Mouse (Mus musculus) brain, embryonic 18.5 days (tissue): ENCODE results near the gene Ryr2.

Experiments used
- DNase-seq: peaks from one replicate; pipeline ENCODE4 v3.0.0-alpha.2; 2012; ENCODE audit warnings: low read depth, low spot score

The Ryr2 gene

DNA sequence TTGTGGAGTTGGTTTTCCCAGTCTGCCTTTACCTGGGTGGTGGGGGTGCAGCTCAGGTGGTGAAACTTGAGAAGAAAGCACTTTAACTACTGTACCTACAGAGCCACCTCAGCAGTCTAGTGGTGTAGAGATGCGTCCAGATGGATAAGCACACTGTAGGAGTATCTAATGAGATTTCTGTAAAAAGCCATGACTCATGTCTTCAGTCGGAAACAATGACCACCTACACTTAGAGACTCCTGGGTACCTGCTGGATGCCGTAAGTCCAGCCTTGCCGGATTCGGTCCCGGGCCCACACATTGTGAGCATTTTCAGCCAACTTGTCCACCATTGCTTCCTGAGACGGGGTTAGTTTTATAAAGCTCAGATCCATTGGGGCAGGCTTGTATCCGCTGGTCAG lies 334.6 kb downstream of the Ryr2 start:
- DNase-seq: no peak

DNA sequence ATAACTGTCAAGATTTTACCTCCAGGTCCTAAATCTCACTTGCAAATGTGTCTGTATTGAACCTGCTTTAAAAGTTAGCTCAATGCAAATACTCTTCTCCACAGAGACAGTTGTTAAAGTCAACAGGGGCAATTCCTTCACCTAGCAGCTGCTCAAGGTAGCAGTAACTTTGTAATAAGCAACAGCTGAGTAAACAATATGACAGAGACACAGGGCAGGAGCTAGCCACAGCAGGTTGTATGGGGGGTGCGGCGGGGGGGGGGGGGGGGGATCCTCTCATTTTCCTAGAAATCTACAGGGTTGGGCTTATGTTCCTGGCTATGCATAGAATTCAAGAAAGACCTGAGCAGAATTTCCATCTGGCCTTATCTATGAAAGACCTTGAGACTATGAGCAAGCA lies 339.8 kb downstream of the Ryr2 start:
- DNase-seq: no peak

DNA sequence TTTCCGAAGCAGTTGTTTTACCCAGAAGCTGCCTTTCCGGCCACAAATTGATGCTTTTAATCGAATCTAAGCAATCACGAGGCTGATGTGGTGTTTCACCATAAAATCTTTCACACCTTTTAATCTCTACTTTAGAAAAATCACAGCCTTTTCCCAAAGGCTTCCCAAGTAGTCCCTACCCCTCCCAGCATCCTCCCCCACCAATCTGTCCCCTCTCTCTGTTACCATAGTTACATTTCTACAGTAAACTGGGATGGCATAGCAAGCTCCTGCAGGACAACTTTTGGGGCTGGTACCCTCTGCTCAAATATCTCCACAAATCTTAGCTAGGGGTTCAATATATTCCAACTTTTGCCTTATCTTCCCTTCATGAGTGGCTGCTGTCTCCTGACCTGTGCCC lies 342.8 kb downstream of the Ryr2 start:
- no peak for DNase-seq

DNA sequence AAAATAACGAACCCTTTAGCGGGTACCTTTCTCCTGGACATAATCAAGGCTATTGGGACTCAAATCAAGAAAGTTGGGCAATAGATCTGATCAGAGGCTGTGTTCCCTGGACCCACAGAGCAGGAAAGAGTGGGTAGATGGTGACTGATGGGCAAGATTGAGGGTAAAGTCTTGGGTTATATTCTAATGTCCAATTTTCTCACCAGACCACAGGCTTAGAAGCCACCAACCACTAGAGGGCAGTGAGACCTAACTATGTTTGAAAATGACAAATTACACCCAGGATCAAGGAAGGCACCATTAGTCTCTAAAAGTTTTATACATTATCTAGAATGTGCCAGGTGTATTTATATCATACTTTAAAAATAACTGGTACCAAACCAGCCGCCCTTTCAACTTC lies 343.6 kb downstream of the Ryr2 start:
- DNase-seq: no peak

DNA sequence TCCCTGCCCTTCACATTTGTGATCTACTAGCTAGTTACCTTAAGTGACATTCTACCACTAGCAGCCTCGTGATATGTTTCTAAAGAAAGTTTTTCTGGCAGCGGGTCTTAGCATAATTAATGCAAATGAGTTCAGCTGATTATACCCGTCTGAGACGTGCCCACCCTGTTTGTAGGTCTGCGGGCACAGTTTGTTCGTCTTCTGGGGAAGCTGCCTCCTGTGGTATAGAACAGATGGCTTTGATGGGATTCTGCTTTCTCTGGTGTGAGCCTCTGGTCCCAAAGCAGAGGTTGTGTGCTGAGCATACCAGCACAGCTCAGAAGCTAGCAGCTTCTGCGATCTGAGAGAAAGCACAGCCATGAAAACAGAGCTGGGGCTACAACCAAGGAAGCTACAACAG lies 348.9 kb downstream of the Ryr2 start:
- DNase-seq: peak; percentile 18

DNA sequence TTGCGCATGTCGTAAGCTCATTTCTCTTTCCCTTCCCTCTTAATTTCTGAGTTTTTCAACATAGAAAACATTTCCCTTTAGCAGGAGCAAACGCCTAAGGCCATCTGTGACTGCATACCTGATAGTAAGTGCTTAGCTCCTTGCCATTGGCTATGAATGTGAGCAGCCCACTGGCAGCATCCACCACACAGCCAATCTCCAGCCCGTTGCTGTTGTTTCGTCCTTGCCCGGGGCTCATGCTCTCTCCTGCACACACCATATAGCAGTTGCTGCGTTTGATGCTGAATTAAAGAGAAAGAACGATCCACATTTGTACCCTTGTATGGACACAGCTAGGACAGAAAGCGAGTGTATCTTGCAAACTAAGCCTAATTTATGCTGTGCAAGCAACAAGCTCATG lies 361.3 kb downstream of the Ryr2 start:
- DNase-seq: no peak

DNA sequence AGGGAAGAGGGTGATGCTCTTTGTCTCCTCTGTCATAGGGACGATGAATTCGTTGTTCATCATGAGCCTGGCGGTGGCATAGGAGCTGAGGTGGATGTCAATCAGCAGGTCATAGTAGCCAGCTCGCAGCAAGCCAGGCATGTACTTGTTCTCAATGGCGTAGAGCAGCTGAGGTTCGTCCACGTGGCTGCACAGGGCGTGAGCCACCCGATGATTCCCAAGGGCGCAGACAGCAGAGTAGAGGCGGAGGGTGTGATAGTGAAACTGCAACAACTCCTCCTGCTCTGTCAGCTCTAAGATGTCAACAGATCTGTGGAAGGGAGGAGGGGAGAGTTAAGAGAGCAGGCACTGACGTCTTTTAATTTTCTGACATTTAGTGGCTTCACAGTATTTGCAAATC lies 368.5 kb downstream of the Ryr2 start:
- DNase-seq: no peak

DNA sequence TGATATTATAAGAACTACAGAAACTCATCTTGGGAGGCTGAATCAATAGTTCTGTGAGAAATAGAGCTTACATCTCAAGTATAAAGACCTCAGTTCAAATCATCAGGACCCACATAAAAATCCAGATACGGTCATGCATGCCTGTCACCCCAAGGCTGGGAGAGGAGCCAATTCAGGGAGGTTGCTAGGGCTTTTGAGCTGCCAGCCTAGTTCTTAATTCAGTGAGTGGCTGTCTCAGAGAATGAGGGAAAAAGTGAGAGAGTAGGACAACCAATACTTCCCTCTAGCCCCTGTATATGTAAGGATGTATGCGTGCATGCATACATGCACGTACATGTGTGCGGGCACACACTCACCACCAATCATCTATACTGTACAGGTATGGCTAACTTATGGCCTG lies 390.5 kb downstream of the Ryr2 start:
- DNase-seq: no peak

DNA sequence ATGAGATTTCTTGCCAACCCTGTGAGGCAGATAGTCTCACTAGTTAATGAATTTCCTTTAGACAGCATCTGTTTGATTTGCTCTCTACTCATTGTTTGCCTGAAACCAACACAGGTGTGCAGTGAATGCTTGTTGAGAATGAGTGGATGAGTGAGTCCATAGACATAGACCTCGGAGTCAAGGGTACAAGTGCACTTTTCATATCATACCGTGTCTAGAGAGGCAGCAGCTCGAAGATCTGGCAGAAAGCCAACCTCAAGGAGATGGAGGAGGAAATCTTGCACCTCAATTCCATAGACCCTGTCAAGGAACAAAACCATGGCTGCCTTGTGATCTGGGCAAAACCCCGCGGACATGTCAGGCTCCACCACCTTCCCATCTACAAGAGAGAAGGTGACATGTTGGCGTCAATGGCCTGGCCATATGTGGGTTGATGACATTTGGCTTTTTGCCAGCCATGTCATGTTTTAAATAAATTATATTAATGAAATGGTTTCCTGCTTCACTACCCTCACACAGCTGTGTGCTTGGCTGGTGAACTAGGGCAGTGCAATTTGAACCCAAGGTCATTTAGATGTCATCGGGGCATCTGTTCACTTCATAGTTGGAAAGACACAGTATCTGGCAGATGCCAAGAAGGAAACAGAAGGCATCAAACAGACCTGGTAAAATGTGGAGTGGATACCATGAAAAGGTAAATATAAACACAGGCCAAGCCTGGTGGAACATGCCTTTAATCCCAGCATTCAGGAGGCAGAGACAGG lies 396.9 kb downstream of the Ryr2 start:
- DNase-seq: no peak

DNA sequence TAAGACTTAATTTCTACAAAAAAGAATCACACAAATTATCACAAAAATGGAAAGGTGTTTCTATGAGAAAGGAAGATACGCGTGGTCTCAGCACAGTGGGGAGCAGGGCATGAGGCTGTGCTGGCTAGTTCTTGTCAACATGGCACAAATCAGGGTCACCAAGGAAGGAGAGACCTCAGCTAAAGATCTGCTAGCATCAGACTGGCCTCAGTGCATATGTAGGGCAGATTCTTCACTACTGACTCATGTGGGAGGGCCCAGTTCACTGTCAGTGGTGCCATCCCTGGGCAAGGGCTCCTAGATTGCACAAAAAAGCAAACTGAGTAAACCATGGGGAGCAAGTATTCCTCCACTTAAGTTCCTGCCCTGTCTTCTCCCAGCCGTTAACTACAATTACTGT lies 405.0 kb downstream of the Ryr2 start:
- DNase-seq: no peak

DNA sequence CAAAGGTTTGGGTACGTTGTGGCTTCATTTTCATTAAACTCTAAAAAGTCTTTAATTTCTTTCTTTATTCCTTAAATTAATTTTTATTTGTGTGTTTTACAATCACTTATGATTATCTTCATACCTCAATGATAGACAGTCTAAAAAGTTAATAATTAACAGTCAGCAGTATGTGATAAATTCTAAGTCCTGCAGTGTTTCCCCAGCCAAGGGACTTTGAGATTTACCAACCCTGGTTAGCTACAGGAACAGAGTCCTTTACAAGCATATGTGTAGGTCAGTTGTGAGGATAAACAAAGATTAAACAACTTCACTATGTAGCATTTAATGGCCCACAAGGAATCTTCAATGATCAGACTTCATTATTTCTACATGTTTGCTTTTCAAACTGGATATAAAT lies 410.2 kb downstream of the Ryr2 start:
- no peak for DNase-seq

DNA sequence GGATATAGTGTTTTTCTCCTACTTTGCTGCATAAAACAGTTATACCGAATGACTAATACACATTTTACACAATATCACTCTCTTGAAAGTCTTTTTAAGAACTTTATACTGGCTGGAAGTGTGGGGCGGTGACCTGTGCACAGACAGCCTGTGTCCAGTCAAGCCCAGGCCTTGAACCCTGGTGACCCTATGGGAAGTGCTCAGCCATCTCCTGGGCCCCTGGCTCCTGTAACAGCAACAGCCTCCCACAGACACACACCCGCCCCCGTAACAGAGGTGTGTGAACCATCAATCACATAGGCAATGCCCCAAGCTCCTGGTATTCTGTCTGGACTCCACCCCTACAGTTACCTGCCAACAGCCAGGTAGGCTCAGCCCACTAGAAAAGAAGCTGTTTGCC lies 424.9 kb downstream of the Ryr2 start:
- no peak for DNase-seq

DNA sequence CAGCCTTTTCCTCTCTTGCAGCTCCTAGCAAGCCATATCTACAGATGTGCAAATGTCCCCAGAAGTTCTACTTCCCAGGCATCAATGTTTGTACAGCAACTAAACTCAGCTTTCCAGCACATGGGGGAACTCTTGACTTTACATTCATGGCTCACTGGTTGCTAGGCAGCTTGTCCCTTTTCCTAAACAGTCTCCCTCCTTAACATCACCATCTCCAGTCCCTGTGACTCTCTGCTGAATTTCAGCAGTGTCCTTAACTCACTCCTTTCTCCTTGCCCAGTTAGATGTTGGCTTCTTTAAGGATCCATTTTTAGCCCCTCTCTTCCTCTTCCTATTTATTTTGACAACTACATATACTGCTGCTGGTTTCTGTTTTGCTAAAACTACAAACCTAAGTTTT lies 443.9 kb downstream of the Ryr2 start:
- no peak for DNase-seq

DNA sequence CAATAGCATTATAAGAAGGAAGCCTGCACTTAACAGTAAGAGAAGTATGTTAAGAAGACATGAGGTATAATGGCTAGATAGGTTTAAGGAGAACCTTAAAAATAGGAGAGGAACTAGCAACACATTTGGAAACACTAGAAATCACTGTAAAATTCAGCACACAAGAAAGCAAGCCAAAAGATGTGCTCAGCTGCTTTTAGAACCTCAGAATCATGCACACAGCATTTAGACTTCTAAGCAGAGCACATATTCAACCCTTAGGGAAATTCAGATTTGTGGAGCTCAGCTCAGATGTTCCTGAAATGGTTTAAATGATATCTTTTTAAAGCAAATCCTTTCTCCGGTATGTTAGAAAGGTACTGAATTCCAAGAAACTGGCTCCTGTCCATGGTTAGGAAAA lies 461.9 kb downstream of the Ryr2 start:
- DNase-seq: no peak

DNA sequence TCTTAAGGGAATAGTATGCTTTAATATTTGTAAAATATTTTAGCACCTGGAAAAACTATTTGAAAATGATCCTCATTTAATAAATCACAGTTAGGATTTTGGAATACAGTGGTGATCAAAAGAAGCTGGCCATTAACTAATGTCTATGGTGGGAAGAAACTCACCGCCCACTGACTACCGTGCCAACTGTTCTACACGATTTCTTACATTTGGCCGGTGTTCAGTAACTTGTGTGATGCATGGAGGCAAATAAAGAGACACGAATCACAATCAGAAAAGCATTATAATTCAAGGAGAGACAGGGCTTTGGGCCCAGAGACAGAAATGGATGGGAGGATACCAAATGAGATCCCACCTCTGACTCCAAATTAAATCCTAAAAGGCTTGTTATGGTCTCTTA lies 470.4 kb downstream of the Ryr2 start:
- no peak for DNase-seq

DNA sequence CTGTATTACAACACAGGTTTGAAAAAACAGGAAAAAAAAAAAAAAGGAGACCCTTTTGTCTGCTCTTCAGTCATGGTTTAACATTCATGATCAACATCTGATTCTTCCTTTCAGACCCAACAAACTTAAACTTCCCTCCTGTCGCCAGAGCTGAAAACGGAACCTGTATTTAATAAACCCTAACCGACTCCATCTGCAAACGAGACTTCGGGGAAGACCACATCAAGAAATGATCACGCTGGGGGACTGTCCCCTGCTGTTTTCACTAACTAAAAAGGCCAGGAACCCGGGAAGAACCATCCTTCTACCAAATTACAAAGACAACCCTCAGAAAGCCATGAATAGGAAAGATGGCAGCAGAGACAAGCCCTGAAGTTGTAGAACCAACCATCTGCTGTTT lies 482.2 kb downstream of the Ryr2 start:
- no peak for DNase-seq

DNA sequence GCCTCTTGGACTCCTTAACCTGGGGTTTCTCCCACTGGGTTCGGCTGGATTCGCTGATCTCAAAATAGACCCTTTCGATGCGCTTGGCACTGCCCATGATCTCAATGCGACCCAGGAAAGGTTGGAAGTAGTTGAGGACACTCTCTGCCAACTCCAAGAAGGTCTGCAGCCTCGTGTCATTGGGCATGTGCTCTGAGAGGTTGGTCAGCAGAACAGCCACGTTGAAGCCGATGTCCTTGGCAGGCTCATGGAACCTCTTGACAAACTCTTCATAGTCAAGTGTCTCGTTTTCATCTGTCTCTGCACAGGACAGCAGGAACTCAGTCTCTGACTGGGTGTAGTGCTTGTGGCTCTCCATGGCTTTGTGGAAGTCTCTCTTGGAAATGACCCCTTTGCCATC lies 511.3 kb downstream of the Ryr2 start:
- no peak for DNase-seq

DNA sequence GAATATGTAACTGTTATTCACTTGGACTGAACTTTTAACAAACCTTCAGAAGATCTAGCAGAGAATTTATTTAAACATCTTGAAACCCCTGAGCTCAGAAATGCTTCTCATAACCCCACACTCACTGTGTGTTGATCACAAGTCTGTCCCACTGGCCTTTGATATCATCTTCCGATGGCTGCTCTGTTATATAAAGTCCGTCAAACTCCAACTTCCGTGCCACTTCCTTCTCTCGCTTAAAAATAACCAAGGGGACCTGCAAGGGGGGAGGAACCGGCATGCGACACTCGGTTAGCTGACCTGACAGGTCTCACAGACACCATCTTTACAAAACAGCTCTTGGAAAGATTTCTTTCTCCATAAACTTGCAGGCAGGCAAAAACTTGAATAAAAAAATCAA lies 521.5 kb downstream of the Ryr2 start:
- DNase-seq: no peak

DNA sequence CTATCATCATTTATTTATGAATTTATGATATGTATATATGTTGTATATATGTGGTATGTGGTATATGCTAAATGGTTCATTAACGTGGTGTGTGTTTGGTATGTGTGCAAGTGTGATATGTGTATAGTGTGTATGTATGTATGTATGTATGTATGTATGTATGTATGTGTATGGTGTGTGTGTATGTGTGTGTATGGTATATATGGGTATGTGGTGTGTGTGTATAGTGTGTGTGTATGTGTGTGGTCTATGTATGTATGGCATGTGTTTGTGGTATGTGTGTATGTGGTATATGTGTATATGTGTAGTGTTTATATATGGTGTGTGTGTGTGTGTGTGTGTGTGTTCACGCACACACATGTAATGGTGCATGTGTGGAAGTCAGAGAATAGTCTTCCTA lies 534.2 kb downstream of the Ryr2 start:
- DNase-seq: no peak

DNA sequence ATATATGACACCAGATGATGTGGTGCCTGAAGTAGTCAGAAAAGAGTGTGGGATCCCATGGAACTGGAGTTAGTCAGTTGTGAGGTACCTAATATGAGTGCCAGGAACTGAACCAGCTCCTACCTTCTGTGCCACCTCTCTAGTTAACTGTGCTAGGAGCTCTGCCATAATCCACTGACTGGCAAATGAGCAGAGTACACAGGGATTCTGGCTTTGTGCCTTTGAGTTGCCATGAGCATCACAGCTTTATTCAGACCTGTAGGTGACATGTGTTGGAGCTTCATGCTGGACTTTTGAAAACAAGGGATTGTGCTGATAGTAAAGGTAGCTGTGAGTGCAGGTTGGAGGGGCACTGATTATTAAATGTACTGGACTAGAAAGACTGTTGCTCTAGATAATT lies 539.4 kb downstream of the Ryr2 start:
- DNase-seq: no peak

DNA sequence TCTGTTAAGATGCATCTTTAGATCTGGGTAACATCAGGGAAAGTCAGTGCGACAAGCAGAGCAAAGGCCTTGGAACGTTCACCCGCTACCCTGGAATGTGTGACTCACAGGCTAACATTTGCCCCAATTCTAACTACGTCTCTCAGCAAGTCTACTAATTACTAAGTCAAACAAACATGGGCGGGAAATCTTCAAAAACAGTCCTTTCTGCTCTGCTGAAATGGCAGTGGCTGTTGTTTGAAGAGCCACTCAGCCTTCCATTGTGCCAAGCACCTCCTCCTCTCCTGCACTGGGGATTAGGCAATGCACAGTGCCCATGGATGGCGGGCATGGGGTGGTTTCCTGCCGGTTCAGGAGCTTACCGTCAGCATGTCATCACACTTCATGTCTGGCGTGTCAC lies 540.3 kb downstream of the Ryr2 start:
- no peak for DNase-seq

DNA sequence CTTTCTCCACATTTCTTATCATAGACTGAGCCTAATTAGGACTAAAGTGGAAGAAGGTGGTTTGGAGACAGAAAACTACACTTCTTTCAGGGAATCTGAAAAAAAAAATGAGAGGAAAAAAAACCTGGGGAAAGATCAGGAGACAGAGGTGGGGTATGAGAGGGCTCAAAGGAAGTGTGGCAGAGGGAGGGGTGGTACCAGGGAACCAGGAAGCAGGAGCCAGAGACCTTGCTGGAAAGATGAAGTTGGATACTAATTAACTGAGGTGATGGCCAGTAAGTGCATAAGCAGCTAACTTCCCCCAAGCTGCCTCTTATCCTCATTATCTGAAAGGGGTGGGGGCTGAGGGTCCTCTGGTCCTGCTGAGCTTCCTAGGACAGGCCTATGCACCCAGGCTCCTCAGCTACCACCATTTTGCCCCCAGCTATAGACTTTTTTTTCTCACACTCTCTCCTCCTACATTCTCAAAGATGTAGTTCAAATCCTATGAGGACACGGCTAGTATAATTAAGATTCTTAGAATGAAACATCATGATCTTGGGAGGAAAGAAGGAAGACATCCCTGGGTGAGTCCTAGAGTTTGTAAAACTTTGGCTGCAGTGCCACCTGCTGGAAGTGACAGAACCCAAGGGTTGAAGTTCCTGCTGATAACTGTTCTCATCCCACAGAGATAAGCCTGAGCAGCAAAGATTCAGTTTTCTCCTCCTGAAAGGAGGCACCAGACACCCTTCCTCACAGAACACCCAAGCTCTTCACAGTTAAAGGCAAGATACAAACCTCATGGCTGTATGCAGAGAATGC lies 543.3 kb downstream of the Ryr2 start:
- DNase-seq: peak; percentile 63

DNA sequence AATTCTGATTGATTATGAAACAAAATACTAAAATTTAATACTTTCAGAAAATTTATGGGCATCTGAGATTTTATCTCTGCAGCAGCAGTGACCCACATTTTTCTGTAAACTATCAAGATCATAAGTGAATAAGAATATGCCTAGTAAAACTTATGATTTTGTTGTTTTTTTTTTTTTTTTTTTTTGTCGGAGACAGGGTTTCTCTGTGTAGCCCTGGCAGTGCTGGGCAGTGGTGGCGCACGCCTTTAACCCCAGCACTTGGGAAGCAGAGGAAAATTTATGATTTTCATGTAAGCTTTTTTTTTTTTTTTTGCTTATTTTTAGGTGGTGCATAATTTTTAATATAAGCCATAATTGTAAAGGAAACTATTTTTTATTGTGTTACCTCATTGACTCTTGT lies 557.1 kb downstream of the Ryr2 start:
- no peak for DNase-seq
